Mouse (Mus musculus) neutrophil, adult 83 days (primary cell): ENCODE results near the gene Brsk2. TPM values are rescaled to one million over a fixed set of nuclear protein-coding genes. Genes with fewer than 3 reads are reported as not detected.

Experiments used
- total RNA-seq, 2 experiments: library from RNA; stranded (reverse); gene quantifications; one replicate each; pipeline ENCODE4 v1.2.4; 2023

The Brsk2 gene
- not detected for total RNA-seq

GRCm38 (mm10) chr7:141948906-141949798, at the start of gene Brsk2:
TSS of gene Brsk2 (plus strand) at chr7:141949751.

GRCm38 (mm10) chr7:141918407-141918806, 31.1 kb upstream of the Brsk2 start, which contains the start of gene Tollip:
TSS of gene Tollip (minus strand) at chr7:141918507.

Other genes starting within 250 kb of the Brsk2 start
- not detected for gene Muc5ac, start 160.8 kb upstream of the Brsk2 start, total RNA-seq
- under 1 TPM in 1 of 2 experiments, not detected in 1; 0.02 TPM for gene Muc5b, start 110.7 kb upstream of the Brsk2 start, total RNA-seq
- gene Tollip, start 31.2 kb upstream of the Brsk2 start, total RNA-seq: 10 to 100 TPM; 53.8 to 56.1 TPM
- 10 to 100 TPM; 30.0 to 32.4 TPM for gene Mob2, start 111.3 kb downstream of the Brsk2 start, total RNA-seq
- 1 to 10 TPM in 1 of 2 experiments, under 1 TPM in 1; 0.82 to 1.6 TPM for gene Dusp8, start 146.1 kb downstream of the Brsk2 start, total RNA-seq
- not detected for gene Gm45618, start 171.0 kb downstream of the Brsk2 start, total RNA-seq
- gene Gm39115, start 186.3 kb downstream of the Brsk2 start, total RNA-seq: not detected
- gene Gm45337, start 194.9 kb downstream of the Brsk2 start, total RNA-seq: not detected
- not detected for gene Gm29735, start 207.4 kb downstream of the Brsk2 start, total RNA-seq
- not detected for gene Gm4553, start 216.0 kb downstream of the Brsk2 start, total RNA-seq
- not detected for gene Krtap5-2, start 226.3 kb downstream of the Brsk2 start, total RNA-seq
- gene Gm10153, start 240.6 kb downstream of the Brsk2 start, total RNA-seq: not detected